Mouse (Mus musculus) brain, embryonic 14.5 days (tissue): ENCODE measurements at regions not wholly inside any gene's neighbourhood (a gene's known extent, or its start where the extent isn't known, plus 50 kb on each side); places are given as distances from the start of the nearest gene placed in this dataset.

Experiments used
- CTCF ChIP-seq: fragments of 200-500 bp; IDR thresholded peaks from 2 replicates; pipeline ENCODE4 v1.5.1; 2012; ENCODE audit warnings: inconsistent platforms, mild to moderate bottlenecking, moderate library complexity, borderline replicate concordance; ENCODE audit not compliant: insufficient read depth, insufficient read length; ENCODE audit errors: extremely low read depth
- POLR2A ChIP-seq: fragments of 200-500 bp; IDR thresholded peaks from 2 replicates; pipeline ENCODE4 v1.6.1; 2012; ENCODE audit warnings: mild to moderate bottlenecking, inconsistent platforms, borderline replicate concordance; ENCODE audit not compliant: poor library complexity, insufficient read depth, insufficient read length, severe bottlenecking; ENCODE audit errors: extremely low read depth

DNA sequence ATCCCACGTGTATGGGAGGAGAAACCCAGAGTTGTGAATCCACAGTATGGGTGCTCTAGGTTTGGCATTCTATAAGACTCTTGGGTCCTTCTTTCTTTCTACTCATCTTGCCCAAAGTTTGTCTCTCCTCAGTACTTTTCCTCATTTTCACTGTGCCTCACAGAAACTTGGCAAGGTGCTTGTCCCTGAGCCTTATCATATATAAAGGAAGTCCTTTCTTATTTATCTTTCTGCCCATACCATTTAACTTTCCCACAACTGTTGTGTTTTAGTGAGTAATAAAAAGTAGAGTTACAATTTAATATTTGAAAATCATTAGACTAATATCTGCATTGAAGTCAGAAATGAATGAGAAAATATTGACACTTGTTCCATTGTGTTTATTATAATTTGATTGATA lies 257.6 kb upstream of the Cobl start:
- TF ChIP-seq POLR2A = no peak
- no peak for TF ChIP-seq CTCF
